Mouse (Mus musculus) lung, embryonic 16.5 days (tissue): ENCODE results near the gene Blnk. TPM values are rescaled to one million over a fixed set of nuclear protein-coding genes. Genes with fewer than 3 reads are reported as not detected.

Experiments
- ATAC-seq: fragments of 200-750 bp; cut with Nextera tagmentation; 2 replicates; pipeline ENCODE4 v1.8.0; 2017; ENCODE audit warnings: low read depth, mild to moderate bottlenecking, moderate library complexity
- H3K27ac ChIP-seq: fragments of 300-500 bp; sonication (generic); 2 replicates; pipeline ENCODE4 v1.5.1; 2014; ENCODE audit warnings: mild to moderate bottlenecking, control low read depth, low read length
- H3K27me3 ChIP-seq: fragments of 300-500 bp; sonication (generic); 2 replicates; pipeline ENCODE4 v1.6.1; 2014; ENCODE audit warnings: low read depth, low read length, mixed read lengths; ENCODE audit not compliant: control insufficient read depth, insufficient read depth
- H3K36me3 ChIP-seq: fragments of 300-500 bp; sonication (generic); 2 replicates; pipeline ENCODE4 v1.6.1; 2014; ENCODE audit warnings: low read length; ENCODE audit not compliant: control insufficient read depth, insufficient read depth
- H3K4me1 ChIP-seq: fragments of 300-500 bp; sonication (generic); replicated peaks from 2 replicates; pipeline ENCODE4 v1.6.1; 2014; ENCODE audit warnings: low read length, mixed read lengths; ENCODE audit not compliant: control insufficient read depth, insufficient read depth
- H3K4me2 ChIP-seq: fragments of 300-500 bp; sonication (generic); 2 replicates; pipeline ENCODE4 v1.6.1; 2014; ENCODE audit warnings: low read depth, low read length, control low read depth
- H3K4me3 ChIP-seq: fragments of 300-500 bp; sonication (generic); 2 replicates; pipeline ENCODE4 v1.5.1; 2014; ENCODE audit warnings: mild to moderate bottlenecking, low read length, control low read depth
- H3K9ac ChIP-seq: fragments of 300-500 bp; sonication (generic); 2 replicates; pipeline ENCODE4 v1.6.1; 2014; ENCODE audit warnings: low read length, control low read depth
- H3K9me3 ChIP-seq: fragments of 300-500 bp; sonication (generic); 2 replicates; pipeline ENCODE4 v1.6.1; 2016; ENCODE audit warnings: low read length; ENCODE audit not compliant: control insufficient read depth
- WGBS: fragments of 180-500 bp; shearing (Covaris S2); extraction: QIAGEN DNeasy Blood & Tissue Kit; methylation state at CpG from one replicate; pipeline ENCODE4 v1.1.7; 2014; 5-methylcytosine and 5-hydroxymethylcytosine counted together
- polyA plus RNA-seq: library from polyadenylated mRNA; unstranded; fragments of >200 nt; fragmentation: Nextera tagmentation; extraction: Ambion mirVana; gene quantifications from 2 replicates; pipeline ENCODE4 v1.2.1, GENCODE M21; 2015

Blnk gene
- polyA plus RNA-seq, 1 experiment from 2014 or later: 0.64 TPM

DNA sequence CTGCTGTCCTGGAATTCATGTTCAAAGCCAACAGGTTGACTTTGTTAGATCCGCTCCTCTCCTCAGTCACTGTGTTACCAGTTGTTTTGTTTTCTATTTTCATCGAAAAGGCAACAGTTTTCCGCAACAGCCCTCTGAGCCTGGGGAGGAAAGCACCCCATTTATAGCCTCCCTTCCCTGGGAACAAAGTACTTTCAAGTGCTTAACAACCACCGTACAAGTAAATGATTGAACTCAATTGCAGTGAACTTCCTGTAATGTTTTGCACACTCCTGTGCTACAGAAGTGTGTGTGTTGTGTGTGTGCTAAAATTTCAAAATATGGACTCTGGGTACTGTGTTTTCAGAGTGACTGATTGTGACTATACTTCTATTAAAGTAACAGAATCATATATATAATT is 13.4 kb upstream of the Blnk start:
- H3K27ac ChIP-seq: no peak overlapping the region
- no peaks in the 10 kb centered on the region for H3K36me3 ChIP-seq
- WGBS: 55% methylated on average over 4 of the region's 4 CpGs

DNA sequence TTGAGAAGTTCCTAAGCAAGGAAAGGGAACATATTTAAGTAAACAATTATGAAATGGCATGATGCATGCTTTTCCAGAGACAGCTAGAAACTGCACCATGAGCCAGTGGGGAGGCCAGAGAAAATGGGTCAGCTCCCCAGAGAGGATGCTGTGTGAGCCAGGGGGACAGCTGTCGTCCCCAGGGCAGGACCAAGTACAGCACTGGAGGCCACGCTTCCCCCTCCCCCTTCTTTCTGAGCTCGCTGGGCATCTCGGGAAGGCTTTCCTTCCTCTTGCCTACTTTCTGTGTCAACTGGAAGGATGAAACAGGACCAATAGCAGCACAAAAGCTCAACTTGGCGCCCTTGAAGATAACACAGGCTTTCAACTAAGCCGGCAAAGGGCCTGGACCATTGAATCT is 13.0 kb upstream of the Blnk start:
- no peaks in the 10 kb centered on the region for H3K36me3 ChIP-seq
- 23% methylated on average over 6 of the region's 6 CpGs for WGBS
- no peak overlapping the region for H3K27ac ChIP-seq

More for the DNA sequence above, 13.4 kb upstream of the Blnk start:
- H3K9ac ChIP-seq: no peak overlapping the region
- H3K27me3 ChIP-seq: no peaks in the 10 kb centered on the region
- H3K9me3 ChIP-seq: no peaks in the 10 kb centered on the region
- peaks cover 3% of the 10 kb centered on the region; the same call in 1 of the 2 replicates for H3K4me1 ChIP-seq
- no peak overlapping the region for H3K4me3 ChIP-seq
- H3K4me2 ChIP-seq: no peak overlapping the region
- ATAC-seq: no peak

GRCm38 (mm10) chr19:41006621-41007020 is 12.3 kb upstream of the Blnk start:
- ATAC-seq: no peak
- Histone ChIP-seq H3K4me1 (peaks cover 3% of the 10 kb centered on the region; the same call in 1 of the 2 replicates), H3K27ac (no peak overlapping the region), H3K9me3 (no peaks in the 10 kb centered on the region), H3K27me3 (no peaks in the 10 kb centered on the region), H3K4me3 (no peak overlapping the region), H3K4me2 (no peak overlapping the region), H3K36me3 (no peaks in the 10 kb centered on the region), H3K9ac (no peak overlapping the region)
- WGBS: 30% methylated on average over 4 of the region's 4 CpGs

More for the DNA sequence above, 13.0 kb upstream of the Blnk start:
- Histone ChIP-seq H3K9me3 (no peaks in the 10 kb centered on the region), H3K9ac (no peak overlapping the region), H3K4me2 (no peak overlapping the region), H3K4me3 (no peak overlapping the region), H3K4me1 (peaks cover 3% of the 10 kb centered on the region; the same call in 1 of the 2 replicates), H3K27me3 (no peaks in the 10 kb centered on the region)
- ATAC-seq: 0 out of 2 replicates have a peak, but pooled peaks have one; percentile 31

- H3K4me1 ChIP-seq: peaks cover 3% of the 10 kb centered on the region; the same call in 1 of the 2 replicates
- H3K9ac ChIP-seq: no peak overlapping the region
- no peak overlapping the region for H3K4me3 ChIP-seq
- H3K36me3 ChIP-seq: no peaks in the 10 kb centered on the region
- H3K27me3 ChIP-seq: no peaks in the 10 kb centered on the region
- 81% methylated on average over 3 of the region's 3 CpGs for WGBS
- no peak overlapping the region for H3K4me2 ChIP-seq
- H3K27ac ChIP-seq: no peak overlapping the region
- no peaks in the 10 kb centered on the region for H3K9me3 ChIP-seq
- ATAC-seq: no peak
Measured at GRCm38 (mm10) chr19:41003694-41004315, 9.5 kb upstream of the Blnk start.

GRCm38 (mm10) chr19:40999569-40999968 is 5.2 kb upstream of the Blnk start:
- WGBS: 57% methylated on average over 3 of the region's 3 CpGs
- Histone ChIP-seq H3K9ac (no peak overlapping the region), H3K4me3 (no peak overlapping the region), H3K27ac (no peak overlapping the region), H3K27me3 (no peaks in the 10 kb centered on the region), H3K4me2 (no peak overlapping the region), H3K4me1 (peaks cover 5% of the 10 kb centered on the region), H3K36me3 (no peaks in the 10 kb centered on the region), H3K9me3 (no peaks in the 10 kb centered on the region)
- ATAC-seq: no peak

GRCm38 (mm10) chr19:40998469-40999170 is 4.3 kb upstream of the Blnk start:
- Histone ChIP-seq H3K4me3 (no peak overlapping the region), H3K9me3 (no peaks in the 10 kb centered on the region), H3K27ac (no peak overlapping the region), H3K4me1 (peaks cover 7% of the 10 kb centered on the region), H3K9ac (no peak overlapping the region), H3K36me3 (no peaks in the 10 kb centered on the region), H3K4me2 (no peak overlapping the region), H3K27me3 (no peaks in the 10 kb centered on the region)
- 56% methylated on average over 5 of the region's 5 CpGs for WGBS
- ATAC-seq: peak; percentile 51; the same call in 1 of the 2 replicates

GRCm38 (mm10) chr19:40996722-40997121 is 2.4 kb upstream of the Blnk start:
- WGBS: 77% methylated on average over 6 of the region's 6 CpGs
- no peak for ATAC-seq
- Histone ChIP-seq H3K9me3 (no peaks in the 10 kb centered on the region), H3K4me1 (peaks cover 7% of the 10 kb centered on the region), H3K9ac (no peak overlapping the region), H3K27ac (no peak overlapping the region), H3K4me2 (no peak overlapping the region), H3K4me3 (no peak overlapping the region), H3K36me3 (no peaks in the 10 kb centered on the region), H3K27me3 (no peaks in the 10 kb centered on the region)

- H3K27ac ChIP-seq: peak overlapping the region; percentile 41; the same call in 1 of the 2 replicates
- no peaks in the 10 kb centered on the region for H3K27me3 ChIP-seq
- H3K9ac ChIP-seq: no peak overlapping the region
- 42% methylated on average over 21 of the region's 21 CpGs for WGBS
- no peak; the same call in 1 of the 2 replicates for ATAC-seq
- no peaks in the 10 kb centered on the region for H3K9me3 ChIP-seq
- H3K4me2 ChIP-seq: peak overlapping the region; percentile 10; the same call in 1 of the 2 replicates
- peaks cover 7% of the 10 kb centered on the region for H3K4me1 ChIP-seq
- H3K36me3 ChIP-seq: no peaks in the 10 kb centered on the region
- H3K4me3 ChIP-seq: no peak overlapping the region
Measured at GRCm38 (mm10) chr19:40995449-40996401, 1.4 kb upstream of the Blnk start.

- 42% methylated on average over 7 of the region's 7 CpGs for WGBS
- ATAC-seq: no peak
- H3K27ac ChIP-seq: no peak overlapping the region
- no peak overlapping the region for H3K4me2 ChIP-seq
- H3K27me3 ChIP-seq: no peaks in the 10 kb centered on the region
- no peak overlapping the region for H3K4me3 ChIP-seq
- H3K9me3 ChIP-seq: no peaks in the 10 kb centered on the region
- H3K9ac ChIP-seq: no peak overlapping the region
- H3K4me1 ChIP-seq: peaks cover 7% of the 10 kb centered on the region
- no peaks in the 10 kb centered on the region for H3K36me3 ChIP-seq
Measured at GRCm38 (mm10) chr19:40994911-40995310, 576 bp upstream of the Blnk start.
